Mouse (Mus musculus): ENCODE results near the gene Erp29.

Erp29 gene

DNA sequence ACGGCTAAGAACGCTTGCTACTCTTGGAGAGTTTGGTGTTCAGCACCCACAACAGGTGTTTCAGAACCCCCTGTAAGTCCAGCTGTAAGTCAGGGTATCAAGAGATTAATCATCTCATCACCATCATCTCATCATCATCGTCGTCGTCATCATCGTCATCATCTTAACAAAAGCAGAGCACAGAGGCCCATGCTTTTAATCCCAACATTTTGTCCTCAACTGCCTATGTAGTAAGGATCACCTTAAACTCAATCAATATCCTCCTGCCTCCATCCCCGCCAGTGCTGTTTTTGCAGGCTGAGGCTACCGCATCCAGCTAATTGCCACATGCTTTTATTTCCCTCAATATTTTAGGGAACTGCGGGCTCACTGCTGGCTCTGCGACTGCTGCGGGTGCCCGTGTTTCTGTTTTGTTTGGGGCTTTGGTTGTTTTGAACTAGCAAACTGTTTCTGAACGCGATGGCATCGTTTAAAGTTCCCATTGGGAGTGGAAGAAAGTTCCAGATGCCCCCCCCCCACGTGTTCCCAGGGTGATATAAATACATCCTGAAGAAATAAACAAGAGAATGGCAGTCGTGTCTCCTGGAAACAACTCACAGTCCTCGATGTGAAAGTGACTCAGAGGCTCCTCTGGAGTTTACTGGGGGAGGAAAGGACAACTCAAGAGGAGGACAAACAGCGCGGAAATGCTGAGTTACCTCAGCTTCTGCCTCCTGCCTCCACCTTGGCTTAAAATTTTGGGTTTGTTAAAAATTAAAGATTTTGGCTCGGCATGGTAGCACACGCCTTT is 66.0 kb downstream of the Erp29 start:
- DNase-seq = no peak

GRCm38 (mm10) chr5:121385461-121386119 is 66.7 kb downstream of the Erp29 start, which contains the start of gene Trafd1:
Gene Trafd1, minus strand, starts transcription at chr5:121385632.
- DNase-seq = peak; percentile 94 to 97

DNA sequence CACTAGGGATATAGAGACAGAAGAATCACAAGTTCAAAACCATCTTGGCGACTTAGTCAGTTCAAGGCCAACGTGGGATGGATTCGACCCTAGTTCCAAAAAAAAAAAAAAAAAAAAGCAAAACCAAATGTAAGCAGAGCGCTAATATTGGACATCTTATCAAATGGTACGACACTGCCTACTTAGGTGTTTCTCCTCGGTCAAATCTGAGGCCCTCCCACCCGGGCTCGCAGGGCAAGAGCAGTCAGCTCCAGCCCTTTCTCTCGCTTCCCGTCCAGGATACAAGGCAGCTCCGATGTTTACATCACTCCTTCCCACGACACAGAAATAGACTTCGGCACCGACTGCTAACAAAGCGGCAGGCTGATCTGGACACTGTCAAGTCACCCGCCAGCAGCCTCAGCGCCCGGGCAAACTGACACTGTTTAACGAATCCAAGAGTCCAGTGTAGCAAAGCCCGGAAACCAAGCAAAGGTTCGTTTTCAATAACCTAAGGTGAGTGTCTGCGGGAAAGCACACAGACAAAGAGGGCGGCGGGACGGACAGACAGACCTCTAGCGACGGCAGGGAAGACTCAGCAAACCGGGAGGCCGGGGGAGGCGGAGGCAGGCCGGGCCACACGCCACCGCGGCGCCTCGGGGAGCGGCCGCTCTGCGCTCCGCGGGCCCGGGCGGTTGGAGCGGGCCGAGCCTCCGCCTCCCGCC is 67.4 kb downstream of the Erp29 start:
- DNase-seq = peak in 1 of 2 experiments; percentile 54

DNA sequence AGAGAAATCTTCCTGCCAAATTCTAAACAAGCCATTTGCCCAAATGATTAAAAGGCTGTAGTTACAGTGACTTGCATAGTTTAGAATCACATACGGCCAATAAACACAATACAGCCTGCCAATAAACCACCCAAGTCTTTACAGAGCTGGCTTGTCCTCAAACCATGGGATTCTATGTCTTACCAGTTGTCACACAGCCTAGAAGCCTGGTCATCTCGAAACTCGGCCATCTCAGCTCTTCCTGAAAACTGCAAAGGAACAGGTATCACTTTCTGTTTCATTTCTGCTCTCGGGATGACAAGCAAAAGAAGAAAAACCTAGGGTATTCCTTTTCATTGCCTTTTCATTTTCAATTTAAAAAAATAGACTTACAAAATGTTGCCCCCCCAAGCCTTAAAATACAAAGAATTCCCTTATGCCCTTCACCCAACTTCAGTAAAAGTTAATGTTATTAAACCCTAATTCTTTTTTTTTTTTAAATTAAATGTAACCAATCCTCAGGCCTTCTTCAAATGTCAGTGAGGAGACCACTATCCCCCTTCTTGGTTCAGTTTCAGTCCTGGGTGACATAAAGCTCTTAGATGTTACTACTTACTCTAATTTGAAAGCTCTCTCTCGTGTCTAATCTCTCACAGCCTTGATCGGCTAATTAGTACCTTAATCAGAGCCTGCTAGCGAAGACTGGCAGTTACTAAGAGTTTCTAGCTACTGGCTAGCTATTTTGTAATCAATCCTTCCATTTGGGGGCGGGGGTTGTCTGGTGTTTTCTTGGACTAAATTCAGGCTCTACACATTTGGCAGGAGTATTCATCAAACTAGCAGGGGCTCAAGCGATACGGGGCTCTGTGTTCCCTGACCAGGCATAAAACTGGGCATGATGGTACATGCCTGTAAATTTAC is 68.2 kb downstream of the Erp29 start:
- no peak for DNase-seq

DNA sequence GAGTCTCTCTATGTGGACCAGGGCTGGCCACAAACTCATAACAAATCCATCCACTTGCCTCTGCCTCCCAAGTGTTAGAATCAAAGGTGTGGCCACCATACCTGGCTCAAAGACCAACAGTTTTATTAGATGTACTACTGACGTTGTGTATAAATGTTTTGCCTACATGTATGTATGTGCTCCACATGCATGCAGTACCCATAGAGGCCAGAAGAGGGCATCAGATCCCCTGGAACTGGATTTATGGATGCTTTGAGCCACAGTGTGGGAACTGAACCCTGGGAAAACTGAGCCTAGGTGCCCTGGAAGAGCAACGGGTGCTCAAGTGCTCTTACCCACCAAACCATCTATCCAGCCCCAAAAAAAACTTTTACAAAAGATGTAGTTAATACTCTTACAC is 71.6 kb downstream of the Erp29 start:
- no peak for DNase-seq

GRCm38 (mm10) chr5:121378678-121379256 is 73.5 kb downstream of the Erp29 start:
- DNase-seq = no peak
